Mouse (Mus musculus) midbrain, embryonic 11.5 days (tissue): ENCODE measurements around the gene Opcml. TPM values are rescaled to one million over a fixed set of nuclear protein-coding genes. Genes with fewer than 3 reads are reported as not detected.

Experiments
- ATAC-seq: fragments of 200-750 bp; cut with Nextera tagmentation; 2 replicates; pipeline ENCODE4 v1.8.0; 2017; ENCODE audit warnings: moderate TSS enrichment, moderate library complexity; ENCODE audit not compliant: low FRiP score
- DNase-seq: peaks from one replicate; pipeline ENCODE4 v3.0.0; 2015; ENCODE audit warnings: low spot score; ENCODE audit errors: missing footprints
- H3K27ac ChIP-seq: fragments of 300-500 bp; sonication (generic); 2 replicates; pipeline ENCODE4 v1.5.1; 2014; ENCODE audit warnings: low read depth, low read length
- H3K27me3 ChIP-seq: fragments of 300-500 bp; sonication (generic); 2 replicates; pipeline ENCODE4 v1.6.1; 2014; ENCODE audit warnings: mild to moderate bottlenecking, low read length, moderate library complexity, mixed read lengths; ENCODE audit not compliant: control insufficient read depth, insufficient read depth
- H3K36me3 ChIP-seq: fragments of 300-500 bp; sonication (generic); 2 replicates; pipeline ENCODE4 v1.6.1; 2014; ENCODE audit warnings: mild to moderate bottlenecking, low read length, moderate library complexity, mixed read lengths; ENCODE audit not compliant: control insufficient read depth, insufficient read depth
- H3K4me1 ChIP-seq: fragments of 300-500 bp; sonication (generic); 2 replicates; pipeline ENCODE4 v1.6.1; 2014; ENCODE audit warnings: low read length; ENCODE audit not compliant: control insufficient read depth, insufficient read depth
- H3K4me2 ChIP-seq: fragments of 300-500 bp; sonication (generic); 2 replicates; pipeline ENCODE4 v1.6.1; 2014; ENCODE audit warnings: mild to moderate bottlenecking, moderate library complexity
- H3K4me3 ChIP-seq: fragments of 300-500 bp; sonication (generic); 2 replicates; pipeline ENCODE4 v1.5.1; 2014; ENCODE audit warnings: low read depth, low read length
- H3K9ac ChIP-seq: fragments of 300-500 bp; sonication (generic); 2 replicates; pipeline ENCODE4 v1.6.1; 2014; ENCODE audit warnings: low read length
- H3K9me3 ChIP-seq: fragments of 300-500 bp; sonication (generic); 2 replicates; pipeline ENCODE4 v1.6.1; 2016; ENCODE audit warnings: low read length; ENCODE audit not compliant: control insufficient read depth
- WGBS: fragments of 180-500 bp; shearing (Covaris S2); extraction: QIAGEN DNeasy Blood & Tissue Kit; methylation state at CpG from one replicate; pipeline ENCODE4 v1.1.7; 2014; 5-methylcytosine and 5-hydroxymethylcytosine counted together
- microRNA-seq: library from miRNA; unstranded; fragments of <30 nt; microRNA quantifications from one replicate; pipeline ENCODE4, GENCODE M21; 2017
- polyA plus RNA-seq: library from polyadenylated mRNA; unstranded; fragments of >200 nt; fragmentation: Nextera tagmentation; extraction: Ambion mirVana; gene quantifications from 2 replicates; pipeline ENCODE4 v1.2.1, GENCODE M21; 2014

Opcml gene
- polyA plus RNA-seq, 1 experiment from 2014 or later: 3.2 TPM

- no peak overlapping the region for H3K4me2 ChIP-seq
- H3K27me3 ChIP-seq: no peaks in the 10 kb centered on the region
- DNase-seq (no peak), ATAC-seq (no peak)
- no peak overlapping the region for H3K9ac ChIP-seq
- no peaks in the 10 kb centered on the region for H3K4me1 ChIP-seq
- WGBS: 72% methylated on average over 13 of the region's 13 CpGs
- no peaks in the 10 kb centered on the region for H3K36me3 ChIP-seq
- H3K9me3 ChIP-seq: no peaks in the 10 kb centered on the region
- H3K4me3 ChIP-seq: no peak overlapping the region
- no peak overlapping the region for H3K27ac ChIP-seq
These were observed 1121.1 kb downstream of the Opcml start for GRCm38 (mm10) chr9:28911571-28912185.

- 77% methylated on average over 2 of the region's 2 CpGs for WGBS
- H3K4me2 ChIP-seq: no peak overlapping the region
- no peak overlapping the region for H3K4me3 ChIP-seq
- no peak for ATAC-seq
- no peak for DNase-seq
- H3K27me3 ChIP-seq: no peaks in the 10 kb centered on the region
- no peak overlapping the region for H3K9ac ChIP-seq
- H3K4me1 ChIP-seq: no peaks in the 10 kb centered on the region
- H3K36me3 ChIP-seq: no peaks in the 10 kb centered on the region
- no peaks in the 10 kb centered on the region for H3K9me3 ChIP-seq
- H3K27ac ChIP-seq: no peak overlapping the region
These were observed 1141.5 kb downstream of the Opcml start for GRCm38 (mm10) chr9:28932069-28932468.

GRCm38 (mm10) chr9:28937163-28937562 is 1146.6 kb downstream of the Opcml start:
- no peaks in the 10 kb centered on the region for H3K9me3 ChIP-seq
- no peaks in the 10 kb centered on the region for H3K27me3 ChIP-seq
- H3K9ac ChIP-seq: no peak overlapping the region
- ATAC-seq: no peak
- 91% methylated on average over 6 of the region's 6 CpGs for WGBS
- H3K4me1 ChIP-seq: no peaks in the 10 kb centered on the region
- no peak overlapping the region for H3K27ac ChIP-seq
- no peak overlapping the region for H3K4me3 ChIP-seq
- H3K4me2 ChIP-seq: no peak overlapping the region
- no peak for DNase-seq
- no peaks in the 10 kb centered on the region for H3K36me3 ChIP-seq

- Histone ChIP-seq H3K4me2 (no peak overlapping the region), H3K4me1 (no peaks in the 10 kb centered on the region), H3K9me3 (no peaks in the 10 kb centered on the region), H3K4me3 (no peak overlapping the region), H3K27ac (no peak overlapping the region), H3K9ac (no peak overlapping the region), H3K36me3 (no peaks in the 10 kb centered on the region), H3K27me3 (no peaks in the 10 kb centered on the region)
- WGBS: 67% methylated on average over 2 of the region's 2 CpGs
- no peak for ATAC-seq
- no peak for DNase-seq
These were observed 1147.4 kb downstream of the Opcml start for GRCm38 (mm10) chr9:28937980-28938379.

GRCm38 (mm10) chr9:28940901-28941300 is 1150.3 kb downstream of the Opcml start:
- H3K27me3 ChIP-seq: no peaks in the 10 kb centered on the region
- H3K9me3 ChIP-seq: no peaks in the 10 kb centered on the region
- H3K27ac ChIP-seq: no peak overlapping the region
- ATAC-seq (no peak), DNase-seq (no peak)
- no peaks in the 10 kb centered on the region for H3K4me1 ChIP-seq
- H3K36me3 ChIP-seq: no peaks in the 10 kb centered on the region
- no peak overlapping the region for H3K9ac ChIP-seq
- H3K4me3 ChIP-seq: no peak overlapping the region
- no peak overlapping the region for H3K4me2 ChIP-seq

- Histone ChIP-seq H3K27me3 (no peaks in the 10 kb centered on the region), H3K36me3 (no peaks in the 10 kb centered on the region), H3K9me3 (no peaks in the 10 kb centered on the region), H3K9ac (no peak overlapping the region), H3K27ac (no peak overlapping the region), H3K4me1 (no peaks in the 10 kb centered on the region), H3K4me3 (no peak overlapping the region), H3K4me2 (no peak overlapping the region)
- no peak for DNase-seq
- no peak for ATAC-seq
- 87% methylated on average over 1 of the region's 1 CpGs for WGBS
These were observed 1178.9 kb downstream of the Opcml start for GRCm38 (mm10) chr9:28969455-28969854.

Small RNA genes within 50 kb of the gene (microRNA-seq; reads per million reads assigned to microRNA genes)
- not detected for gene Gm44316
